Mouse (Mus musculus) hindbrain, postnatal 0 days (tissue): ENCODE results near the gene Trap1. TPM values are rescaled to one million over a fixed set of nuclear protein-coding genes. Genes with fewer than 3 reads are reported as not detected.
"Not testable (repeated sequence)": the region's sequence is repeated elsewhere in the genome, so short reads cannot be mapped to it uniquely, and the experiment has no call there.

Experiments
- ATAC-seq: fragments of 200-750 bp; cut with Nextera tagmentation; 2 replicates; pipeline ENCODE4 v1.8.0; 2017; ENCODE audit warnings: mild to moderate bottlenecking, moderate TSS enrichment, moderate library complexity
- DNase-seq: peaks from one replicate; pipeline ENCODE4 v3.0.0-alpha.2; 2015; ENCODE audit warnings: low spot score
- H3K27ac ChIP-seq: fragments of 300-500 bp; sonication (generic); 2 replicates; pipeline ENCODE4 v1.5.1; 2014; ENCODE audit warnings: mild to moderate bottlenecking
- H3K27me3 ChIP-seq: fragments of 300-500 bp; sonication (generic); 2 replicates; pipeline ENCODE4 v1.6.1; 2014; ENCODE audit warnings: low read length, mixed read lengths; ENCODE audit not compliant: insufficient read depth
- H3K36me3 ChIP-seq: fragments of 300-500 bp; sonication (generic); 2 replicates; pipeline ENCODE4 v1.6.1; 2014; ENCODE audit warnings: low read length, mixed read lengths; ENCODE audit not compliant: insufficient read depth
- H3K4me1 ChIP-seq: fragments of 300-500 bp; sonication (generic); 2 replicates; pipeline ENCODE4 v1.6.1; 2014; ENCODE audit warnings: antibody characterized with exemption, low read length, mixed read lengths; ENCODE audit not compliant: insufficient read depth
- H3K4me2 ChIP-seq: fragments of 300-500 bp; sonication (generic); 2 replicates; pipeline ENCODE4 v1.6.1; 2014; ENCODE audit warnings: low read depth, mild to moderate bottlenecking, low read length, moderate library complexity, mixed read lengths
- H3K4me3 ChIP-seq: fragments of 300-500 bp; sonication (generic); 2 replicates; pipeline ENCODE4 v1.5.1; 2014; ENCODE audit warnings: low read length
- H3K9ac ChIP-seq: fragments of 300-500 bp; sonication (generic); replicated peaks from 2 replicates; pipeline ENCODE4 v1.6.1; 2014; ENCODE audit warnings: mild to moderate bottlenecking, low read length, moderate library complexity, mixed read lengths
- H3K9me3 ChIP-seq: fragments of 300-500 bp; sonication (generic); 2 replicates; pipeline ENCODE4 v1.6.1; 2016; ENCODE audit warnings: low read length, mixed read lengths
- CTCF ChIP-seq: IDR thresholded peaks from 2 replicates; pipeline ENCODE4 v1.5.1; 2016; ENCODE audit warnings: antibody characterized with exemption, control low read depth, low read depth
- WGBS: fragments of 180-500 bp; shearing (Covaris S2); extraction: QIAGEN DNeasy Blood & Tissue Kit; methylation state at CpG from one replicate; pipeline ENCODE4 v1.1.7; 2014; 5-methylcytosine and 5-hydroxymethylcytosine counted together
- polyA plus RNA-seq: library from polyadenylated mRNA; unstranded; fragments of >200 nt; fragmentation: Nextera tagmentation; extraction: Ambion mirVana; gene quantifications from 2 replicates; pipeline ENCODE4 v1.2.1, GENCODE M21; 2015
- total RNA-seq: library from RNA; depleted of rRNA; stranded (reverse); fragments of >200 nt; gene quantifications from 2 replicates; pipeline ENCODE4 v1.2.3, GENCODE M21; 2014

Gene Trap1
- total and polyA plus RNA-seq, 2 experiments from 2014 or later = 42.6 to 51.2 TPM

GRCm38 (mm10) chr16:4085851-4086387, 8.3 kb upstream of the Trap1 start:
- Histone ChIP-seq H3K27me3 (no peaks in the 10 kb centered on the region), H3K4me3 (no peak overlapping the region), H3K9ac (no peak overlapping the region), H3K27ac (no peak overlapping the region), H3K36me3 (peaks cover 65% of the 10 kb centered on the region), H3K4me1 (no peaks in the 10 kb centered on the region), H3K9me3 (no peaks in the 10 kb centered on the region), H3K4me2 (no peak overlapping the region)
- DNase-seq (no peak), ATAC-seq (no peak)
- 90% methylated on average over 9 of the region's 9 CpGs for WGBS
- no peak for TF ChIP-seq CTCF

GRCm38 (mm10) chr16:4085051-4085450, 7.4 kb upstream of the Trap1 start:
- no peak overlapping the region for H3K4me2 ChIP-seq
- DNase-seq (no peak), ATAC-seq (0 out of 2 replicates have a peak, but pooled peaks have one; percentile 15)
- 97% methylated on average over 7 of the region's 7 CpGs for WGBS
- TF ChIP-seq CTCF = no peak
- H3K4me3 ChIP-seq = no peak overlapping the region
- no peak overlapping the region for H3K27ac ChIP-seq
- H3K9ac ChIP-seq = no peak overlapping the region
- peaks cover 56% of the 10 kb centered on the region for H3K36me3 ChIP-seq
- no peaks in the 10 kb centered on the region for H3K9me3 ChIP-seq
- H3K4me1 ChIP-seq = no peaks in the 10 kb centered on the region
- no peaks in the 10 kb centered on the region for H3K27me3 ChIP-seq

GRCm38 (mm10) chr16:4080419-4080818, 2.8 kb upstream of the Trap1 start:
- not testable (repeated sequence) for DNase-seq, H3K9me3 ChIP-seq, H3K27ac ChIP-seq, ATAC-seq, H3K4me1 ChIP-seq, H3K27me3 ChIP-seq, H3K4me3 ChIP-seq, H3K4me2 ChIP-seq, H3K9ac ChIP-seq
- peaks cover 15% of the 10 kb centered on the region for H3K36me3 ChIP-seq
- WGBS = 74% methylated on average over 3 of the region's 3 CpGs

- Histone ChIP-seq H3K4me1 (peaks cover 3% of the 10 kb centered on the region; the same call in 1 of the 2 replicates), H3K4me3 (no peak overlapping the region), H3K4me2 (no peak overlapping the region), H3K36me3 (peaks cover 8% of the 10 kb centered on the region), H3K9ac (no peak overlapping the region), H3K9me3 (no peaks in the 10 kb centered on the region), H3K27ac (no peak overlapping the region), H3K27me3 (no peaks in the 10 kb centered on the region)
- TF ChIP-seq CTCF = no peak
- WGBS = 79% methylated on average over 1 of the region's 1 CpGs
- ATAC-seq = no peak
- no peak for DNase-seq
Observed at GRCm38 (mm10) chr16:4079656-4080055, 2.0 kb upstream of the Trap1 start.

GRCm38 (mm10) chr16:4078302-4078701, 675 bp upstream of the Trap1 start:
- ATAC-seq, H3K4me3 ChIP-seq, DNase-seq, H3K4me1 ChIP-seq, H3K36me3 ChIP-seq, H3K9me3 ChIP-seq, H3K27me3 ChIP-seq, H3K27ac ChIP-seq: not testable (repeated sequence)
- H3K4me2 ChIP-seq = peak overlapping the region; percentile 83
- peak overlapping the region; percentile 87; the same call in 1 of the 2 replicates for H3K9ac ChIP-seq
- WGBS = 78% methylated on average over 10 of the region's 10 CpGs

GRCm38 (mm10) chr16:4074836-4075235, 2.8 kb downstream of the Trap1 start:
- Histone ChIP-seq H3K36me3 (no peaks in the 10 kb centered on the region), H3K4me2 (no peak overlapping the region), H3K4me1 (peaks cover 3% of the 10 kb centered on the region; the same call in 1 of the 2 replicates), H3K4me3 (no peak overlapping the region), H3K9ac (no peak overlapping the region), H3K9me3 (no peaks in the 10 kb centered on the region), H3K27ac (no peak overlapping the region), H3K27me3 (no peaks in the 10 kb centered on the region)
- no peak for DNase-seq
- no peak for TF ChIP-seq CTCF
- WGBS = 86% methylated on average over 3 of the region's 3 CpGs
- no peak for ATAC-seq

- Histone ChIP-seq H3K4me1 (peaks cover 3% of the 10 kb centered on the region; the same call in 1 of the 2 replicates), H3K36me3 (no peaks in the 10 kb centered on the region), H3K9me3 (no peaks in the 10 kb centered on the region), H3K4me3 (no peak overlapping the region), H3K27me3 (no peaks in the 10 kb centered on the region), H3K27ac (no peak overlapping the region), H3K9ac (no peak overlapping the region), H3K4me2 (no peak overlapping the region)
- TF ChIP-seq CTCF = peak; percentile 39
- DNase-seq = no peak
- ATAC-seq = no peak
- WGBS = 76% methylated on average over 6 of the region's 6 CpGs
Observed at GRCm38 (mm10) chr16:4074297-4074696, 3.3 kb downstream of the Trap1 start.
